Mouse (Mus musculus): ENCODE measurements around the gene Haus8. TPM values are rescaled to one million over a fixed set of nuclear protein-coding genes. Genes with fewer than 3 reads are reported as not detected.
"Not testable (repeated sequence)": the region's sequence is repeated elsewhere in the genome, so short reads cannot be mapped to it uniquely, and the experiment has no call there.

The Haus8 gene
- polyA plus RNA-seq, 1 experiment from 2014 or later = 61.0 TPM

GRCm38 (mm10) chr8:71279409-71279808 is 6.7 kb upstream of the Haus8 start:
- not testable (repeated sequence) for H3K27me3 ChIP-seq (ENCODE audit: control insufficient read depth, insufficient read depth, low read length); H3K4me2 ChIP-seq (ENCODE audit: low read depth, low read length, severe bottlenecking); DNase-seq (ENCODE audit: low spot score); H3K4me1 ChIP-seq (replicated peaks; ENCODE audit: control insufficient read depth, insufficient read depth, low read length); H3K36me3 ChIP-seq (ENCODE audit: control insufficient read depth, insufficient read depth, low read length); H3K9me3 ChIP-seq (ENCODE audit: control insufficient read depth, low read length); ATAC-seq (replicated peaks; ENCODE audit: low FRiP score); H3K9ac ChIP-seq (ENCODE audit: low read length); H3K27ac ChIP-seq (ENCODE audit: low read depth, low read length); H3K4me3 ChIP-seq (ENCODE audit: low read depth, low read length)
- WGBS = 94% methylated on average over 1 of the region's 1 CpGs

DNA sequence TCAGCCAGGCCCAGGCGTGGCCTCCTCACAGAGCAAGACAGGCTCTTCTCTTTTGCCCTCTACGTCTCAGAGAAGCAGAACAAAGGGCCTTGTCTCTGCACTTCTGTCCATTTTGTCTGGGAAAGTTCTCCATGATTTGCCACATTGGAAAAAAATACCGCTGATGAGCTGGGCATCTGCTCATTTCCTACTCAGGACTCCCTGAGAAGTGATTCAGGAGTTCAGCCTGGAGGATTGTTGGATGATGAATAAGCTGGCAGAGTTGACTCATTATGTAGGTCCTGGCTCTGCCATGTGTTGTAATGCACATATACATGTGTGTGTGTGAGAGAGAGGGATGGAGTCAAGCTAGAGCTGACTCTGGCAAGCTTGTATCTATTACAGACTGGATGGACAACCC is 3.4 kb upstream of the Haus8 start:
- Histone ChIP-seq H3K27ac (ENCODE audit: low read depth, low read length) (no peak overlapping the region), H3K27me3 (ENCODE audit: control insufficient read depth, insufficient read depth, low read length) (no peaks in the 10 kb centered on the region), H3K36me3 (ENCODE audit: control insufficient read depth, insufficient read depth, low read length) (no peaks in the 10 kb centered on the region), H3K4me1 (replicated peaks; ENCODE audit: control insufficient read depth, insufficient read depth, low read length) (peaks cover 2% of the 10 kb centered on the region; the same call in 1 of the 2 replicates), H3K4me3 (ENCODE audit: low read depth, low read length) (no peak overlapping the region), H3K9ac (ENCODE audit: low read length) (no peak overlapping the region), H3K4me2 (ENCODE audit: low read depth, low read length, severe bottlenecking) (no peak overlapping the region), H3K9me3 (ENCODE audit: control insufficient read depth, low read length) (no peaks in the 10 kb centered on the region)
- WGBS = 88% methylated on average over 3 of the region's 3 CpGs
- no peak for DNase-seq (ENCODE audit: low spot score)
- ATAC-seq (replicated peaks; ENCODE audit: low FRiP score) = no peak

DNA sequence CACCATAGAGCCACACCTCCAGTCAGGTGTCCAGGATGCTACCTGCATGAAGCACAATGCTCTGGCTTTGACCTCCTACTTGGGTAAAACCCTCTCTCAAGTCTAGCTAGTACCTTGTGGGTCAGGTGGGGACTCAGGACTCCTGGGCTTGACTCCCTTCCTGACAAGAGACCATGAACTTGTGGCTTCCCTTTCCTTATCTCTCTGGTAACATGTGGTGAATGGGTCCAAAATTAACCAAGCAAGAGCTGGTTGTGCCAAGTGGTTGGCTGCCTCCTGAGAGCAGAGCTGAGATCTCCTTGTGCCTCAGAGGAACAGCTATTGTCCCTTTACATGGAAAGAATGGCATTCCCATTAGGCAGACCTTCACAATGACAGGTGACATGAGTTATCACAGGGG is 1.7 kb upstream of the Haus8 start:
- Histone ChIP-seq H3K9me3 (ENCODE audit: control insufficient read depth, low read length) (no peaks in the 10 kb centered on the region), H3K4me1 (replicated peaks; ENCODE audit: control insufficient read depth, insufficient read depth, low read length) (peaks cover 2% of the 10 kb centered on the region; the same call in 1 of the 2 replicates), H3K27me3 (ENCODE audit: control insufficient read depth, insufficient read depth, low read length) (no peaks in the 10 kb centered on the region), H3K9ac (ENCODE audit: low read length) (no peak overlapping the region), H3K27ac (ENCODE audit: low read depth, low read length) (no peak overlapping the region), H3K4me2 (ENCODE audit: low read depth, low read length, severe bottlenecking) (no peak overlapping the region), H3K36me3 (ENCODE audit: control insufficient read depth, insufficient read depth, low read length) (no peaks in the 10 kb centered on the region), H3K4me3 (ENCODE audit: low read depth, low read length) (no peak overlapping the region)
- ATAC-seq (replicated peaks; ENCODE audit: low FRiP score) (no peak), DNase-seq (ENCODE audit: low spot score) (no peak)

- no peaks in the 10 kb centered on the region for H3K9me3 ChIP-seq (ENCODE audit: control insufficient read depth, low read length)
- peak overlapping the region; percentile 83 for H3K4me3 ChIP-seq (ENCODE audit: low read depth, low read length)
- H3K9ac ChIP-seq (ENCODE audit: low read length) = peak overlapping the region; percentile 75
- peak overlapping the region; percentile 75 for H3K4me2 ChIP-seq (ENCODE audit: low read depth, low read length, severe bottlenecking)
- no peaks in the 10 kb centered on the region for H3K36me3 ChIP-seq (ENCODE audit: control insufficient read depth, insufficient read depth, low read length)
- under 1% methylated on average over 14 of the region's 14 CpGs for WGBS
- H3K27ac ChIP-seq (ENCODE audit: low read depth, low read length) = no peak overlapping the region
- no peaks in the 10 kb centered on the region for H3K27me3 ChIP-seq (ENCODE audit: control insufficient read depth, insufficient read depth, low read length)
- no peak for ATAC-seq (replicated peaks; ENCODE audit: low FRiP score)
- peaks cover 2% of the 10 kb centered on the region; the same call in 1 of the 2 replicates for H3K4me1 ChIP-seq (replicated peaks; ENCODE audit: control insufficient read depth, insufficient read depth, low read length)
- DNase-seq (ENCODE audit: low spot score) = no peak
These were observed 397 bp upstream of the Haus8 start for GRCm38 (mm10) chr8:71273151-71273510.

DNA sequence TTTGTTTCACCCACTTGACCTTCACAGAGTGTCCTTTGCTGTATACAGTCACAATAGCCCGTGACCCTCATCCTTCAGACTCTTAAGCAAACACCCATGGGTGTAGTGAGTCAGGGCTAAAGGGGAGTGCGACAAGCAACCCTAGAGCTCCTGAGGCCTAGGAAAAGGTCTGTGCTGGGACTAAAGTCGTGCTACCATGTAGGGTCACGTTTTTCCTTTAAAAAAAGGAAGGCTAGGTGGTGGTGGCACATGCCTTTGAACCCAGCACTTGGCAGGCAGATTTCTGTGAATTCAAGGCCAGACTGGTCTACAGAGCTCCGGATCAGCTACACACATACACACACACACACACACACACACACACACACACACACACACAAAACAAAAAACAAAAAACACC is 1.1 kb downstream of the Haus8 start:
- Histone ChIP-seq H3K4me3 (ENCODE audit: low read depth, low read length) (peak overlapping the region; percentile 83), H3K36me3 (ENCODE audit: control insufficient read depth, insufficient read depth, low read length) (no peaks in the 10 kb centered on the region), H3K4me2 (ENCODE audit: low read depth, low read length, severe bottlenecking) (peak overlapping the region; percentile 75), H3K9ac (ENCODE audit: low read length) (peak overlapping the region; percentile 77), H3K27me3 (ENCODE audit: control insufficient read depth, insufficient read depth, low read length) (no peaks in the 10 kb centered on the region), H3K27ac (ENCODE audit: low read depth, low read length) (no peak overlapping the region), H3K4me1 (replicated peaks; ENCODE audit: control insufficient read depth, insufficient read depth, low read length) (peaks cover 2% of the 10 kb centered on the region; the same call in 1 of the 2 replicates), H3K9me3 (ENCODE audit: control insufficient read depth, low read length) (no peaks in the 10 kb centered on the region)
- no peak for ATAC-seq (replicated peaks; ENCODE audit: low FRiP score)
- no peak for DNase-seq (ENCODE audit: low spot score)
- WGBS = 33% methylated on average over 5 of the region's 5 CpGs

DNA sequence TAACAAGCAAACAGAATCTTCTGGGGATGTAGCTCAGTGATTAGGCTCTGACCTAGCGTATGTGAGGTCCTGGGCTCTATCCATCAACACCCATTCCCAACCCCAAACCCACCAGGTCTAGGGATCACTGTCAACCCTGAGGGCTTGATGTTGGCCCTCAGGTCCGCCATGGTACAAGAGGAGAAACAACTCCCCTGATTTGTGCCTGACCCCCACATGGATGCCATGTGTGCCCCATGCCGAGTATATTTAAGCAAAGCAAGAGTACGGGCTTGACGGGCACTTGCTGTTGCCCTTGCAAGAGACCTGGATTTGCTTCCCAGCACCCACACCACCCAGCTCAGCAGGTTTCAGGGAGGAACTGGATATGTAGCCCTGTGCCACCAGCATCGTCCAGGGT is 4.4 kb downstream of the Haus8 start:
- H3K4me2 ChIP-seq (ENCODE audit: low read depth, low read length, severe bottlenecking); H3K27ac ChIP-seq (ENCODE audit: low read depth, low read length); H3K36me3 ChIP-seq (ENCODE audit: control insufficient read depth, insufficient read depth, low read length); H3K9me3 ChIP-seq (ENCODE audit: control insufficient read depth, low read length); H3K4me1 ChIP-seq (replicated peaks; ENCODE audit: control insufficient read depth, insufficient read depth, low read length); H3K9ac ChIP-seq (ENCODE audit: low read length); DNase-seq (ENCODE audit: low spot score); H3K4me3 ChIP-seq (ENCODE audit: low read depth, low read length); H3K27me3 ChIP-seq (ENCODE audit: control insufficient read depth, insufficient read depth, low read length); ATAC-seq (replicated peaks; ENCODE audit: low FRiP score): not testable (repeated sequence)
- 99% methylated on average over 5 of the region's 6 CpGs for WGBS

DNA sequence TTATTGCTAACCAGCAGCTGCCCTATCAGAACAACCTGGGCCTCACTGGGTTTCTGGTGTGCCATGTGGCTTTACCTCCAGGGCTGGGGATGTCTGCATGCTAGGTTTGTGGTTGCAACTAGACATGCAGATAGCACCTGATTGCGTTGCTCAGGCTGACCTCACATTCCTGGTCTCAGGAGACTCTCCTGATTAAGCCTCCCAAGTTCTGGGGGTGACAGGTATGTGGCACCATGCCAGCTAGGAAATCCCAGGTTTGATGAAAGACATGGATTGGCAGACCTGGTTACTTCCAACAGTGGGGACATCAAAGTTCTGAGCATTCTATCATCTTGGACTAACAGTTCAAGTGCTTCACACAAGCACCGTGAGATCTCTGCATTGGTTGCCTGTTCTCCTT is 5.0 kb downstream of the Haus8 start:
- no peak overlapping the region for H3K4me3 ChIP-seq (ENCODE audit: low read depth, low read length)
- H3K27me3 ChIP-seq (ENCODE audit: control insufficient read depth, insufficient read depth, low read length) = no peaks in the 10 kb centered on the region
- no peaks in the 10 kb centered on the region for H3K9me3 ChIP-seq (ENCODE audit: control insufficient read depth, low read length)
- H3K4me2 ChIP-seq (ENCODE audit: low read depth, low read length, severe bottlenecking) = no peak overlapping the region
- WGBS = 92% methylated on average over 2 of the region's 2 CpGs
- DNase-seq (ENCODE audit: low spot score) = no peak
- H3K27ac ChIP-seq (ENCODE audit: low read depth, low read length) = no peak overlapping the region
- H3K4me1 ChIP-seq (replicated peaks; ENCODE audit: control insufficient read depth, insufficient read depth, low read length) = peaks cover 2% of the 10 kb centered on the region; the same call in 1 of the 2 replicates
- no peak overlapping the region for H3K9ac ChIP-seq (ENCODE audit: low read length)
- peaks cover 1% of the 10 kb centered on the region; the same call in 1 of the 2 replicates for H3K36me3 ChIP-seq (ENCODE audit: control insufficient read depth, insufficient read depth, low read length)
- no peak for ATAC-seq (replicated peaks; ENCODE audit: low FRiP score)

DNA sequence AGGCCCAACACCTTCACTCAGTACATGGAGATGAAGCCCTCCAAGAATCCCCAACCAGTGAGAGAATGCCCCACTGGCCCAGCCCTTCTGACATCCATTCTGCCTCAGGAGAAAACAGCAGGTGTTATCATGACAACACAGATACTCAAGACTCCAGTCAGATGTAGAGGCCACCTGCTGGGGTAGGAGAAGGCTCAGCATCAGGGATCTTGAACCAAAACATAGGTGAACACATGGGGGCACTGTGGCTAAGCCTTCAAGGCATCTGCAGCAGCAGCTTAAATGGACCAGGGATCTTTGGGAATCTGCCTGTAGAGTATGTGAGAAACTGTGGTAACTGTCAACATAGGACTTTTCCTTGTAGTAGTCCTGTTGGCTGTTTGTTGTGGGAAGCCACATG is 11.5 kb downstream of the Haus8 start:
- H3K9ac ChIP-seq (ENCODE audit: low read length) = no peak overlapping the region
- no peak overlapping the region for H3K27ac ChIP-seq (ENCODE audit: low read depth, low read length)
- H3K4me3 ChIP-seq (ENCODE audit: low read depth, low read length) = no peak overlapping the region
- no peaks in the 10 kb centered on the region for H3K4me1 ChIP-seq (replicated peaks; ENCODE audit: control insufficient read depth, insufficient read depth, low read length)
- H3K27me3 ChIP-seq (ENCODE audit: control insufficient read depth, insufficient read depth, low read length) = no peaks in the 10 kb centered on the region
- H3K36me3 ChIP-seq (ENCODE audit: control insufficient read depth, insufficient read depth, low read length) = peaks cover 10% of the 10 kb centered on the region; the same call in 1 of the 2 replicates
- no peaks in the 10 kb centered on the region for H3K9me3 ChIP-seq (ENCODE audit: control insufficient read depth, low read length)
- ATAC-seq (replicated peaks; ENCODE audit: low FRiP score) = no peak
- DNase-seq (ENCODE audit: low spot score) = no peak
- no peak overlapping the region for H3K4me2 ChIP-seq (ENCODE audit: low read depth, low read length, severe bottlenecking)

DNA sequence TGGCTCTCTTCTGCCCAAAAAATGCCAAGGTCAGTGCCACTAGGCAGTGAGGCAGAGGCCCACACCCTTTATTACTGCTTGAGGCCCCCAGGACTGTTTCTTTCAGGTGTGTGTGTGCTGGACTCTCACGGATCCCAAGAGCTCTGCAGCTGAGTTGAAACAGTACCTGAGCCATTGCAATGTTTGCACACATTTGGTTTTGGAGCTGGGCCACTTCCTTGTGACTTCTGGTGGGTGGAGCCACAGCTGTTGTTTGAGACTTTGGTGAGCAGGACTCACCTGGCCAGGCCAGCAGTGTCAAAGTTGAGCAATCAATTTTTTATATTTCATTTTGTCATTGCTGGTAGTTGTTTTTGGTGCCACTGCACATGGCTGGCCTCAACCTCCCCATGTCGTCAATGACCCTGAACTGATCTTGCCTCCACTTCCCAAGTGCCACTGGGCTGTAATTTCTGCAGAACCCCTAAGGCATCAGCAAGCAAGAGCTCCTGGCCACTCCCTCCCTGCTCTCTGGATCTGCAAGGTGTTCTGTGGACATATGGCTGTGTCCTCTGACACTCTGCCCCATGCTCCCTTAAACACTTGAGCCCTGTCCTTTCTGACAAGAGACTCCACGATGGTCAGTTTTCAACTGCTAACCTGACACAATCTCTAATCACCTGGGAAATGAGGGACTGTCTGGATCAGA is 16.0 kb downstream of the Haus8 start:
- 87% methylated on average over 3 of the region's 3 CpGs for WGBS
- ATAC-seq (replicated peaks; ENCODE audit: low FRiP score) = no peak
- H3K9me3 ChIP-seq (ENCODE audit: control insufficient read depth, low read length) = no peaks in the 10 kb centered on the region
- no peaks in the 10 kb centered on the region; the same call in 1 of the 2 replicates for H3K36me3 ChIP-seq (ENCODE audit: control insufficient read depth, insufficient read depth, low read length)
- no peak overlapping the region for H3K4me3 ChIP-seq (ENCODE audit: low read depth, low read length)
- H3K4me1 ChIP-seq (replicated peaks; ENCODE audit: control insufficient read depth, insufficient read depth, low read length) = no peaks in the 10 kb centered on the region
- no peaks in the 10 kb centered on the region for H3K27me3 ChIP-seq (ENCODE audit: control insufficient read depth, insufficient read depth, low read length)
- H3K27ac ChIP-seq (ENCODE audit: low read depth, low read length) = no peak overlapping the region
- no peak for DNase-seq (ENCODE audit: low spot score)
- H3K9ac ChIP-seq (ENCODE audit: low read length) = no peak overlapping the region
- H3K4me2 ChIP-seq (ENCODE audit: low read depth, low read length, severe bottlenecking) = no peak overlapping the region

All from forebrain, embryonic 11.5 days (tissue).